Comparison of ENCODE assay signal across 8 mouse cellular contexts in genomic region chr7:45719180-45719579, GRCm38 (mm10). TPM values are rescaled to one million over a fixed set of nuclear protein-coding genes. Genes with fewer than 3 reads are reported as not detected.
A peak's percentile ranks its signal among the peaks of the same experiment; 100 is the strongest.
DNase-seq lines count a peak whose midpoint lies in the region; ATAC-seq and TF ChIP-seq lines count a peak whose summit lies in the region.

No protein-coding gene starts in this region.

- H3K36me3 ChIP-seq in heart, embryonic 10.5 days, result peaks cover 54% of the 10 kb centered on the region
- H3K36me3 ChIP-seq in MEL (ENCODE audit: control insufficient read depth in 1 of 2, insufficient read depth in 2 of 2, low read length in 2 of 2), result peaks cover 2% of the 10 kb centered on the region in 2 experiments; a peak in 3 of 4 replicates
- H3K36me3 ChIP-seq in heart, postnatal 0 days (replicated peaks; ENCODE audit: control insufficient read depth, insufficient read depth, low read length), result peaks cover 36% of the 10 kb centered on the region
- H3K36me3 ChIP-seq in macrophage (ENCODE audit: inconsistent target), result peaks cover 9% of the 10 kb centered on the region; the same call in 1 of the 2 replicates

- no peak for TF ChIP-seq CTCF in MEL (IDR thresholded peaks at IDR 0.05 in 2 of 3, conservative IDR thresholded peaks at IDR 0.05 in 1 of 3; ENCODE audit: control insufficient read depth in 1 of 3, insufficient read depth in 1 of 3, low read depth in 2 of 3, low read length in 3 of 3, poor library complexity in 1 of 3, severe bottlenecking in 1 of 3)
- TF ChIP-seq CTCF in heart, postnatal 0 days (IDR thresholded peaks at IDR 0.05; ENCODE audit: low read depth), result no peak

- TF ChIP-seq RAD21 in MEL (IDR thresholded peaks at IDR 0.05; ENCODE audit: low read depth, low read length), result no peak

- peaks cover 63% of the 10 kb centered on the region for H3K4me1 ChIP-seq in heart, embryonic 10.5 days
- H3K4me1 ChIP-seq in MEL (ENCODE audit: control insufficient read depth in 1 of 2, insufficient read depth in 2 of 2, low read length in 2 of 2), result peaks cover 0 to 5% of the 10 kb centered on the region in 2 experiments; a peak in 1 of 4 replicates
- H3K4me1 ChIP-seq in heart, postnatal 0 days (ENCODE audit: control insufficient read depth, insufficient read depth), result peaks cover 31% of the 10 kb centered on the region

- H3K79me2 ChIP-seq in MEL (ENCODE audit: control insufficient read depth, insufficient read depth, low read length, poor library complexity) (peaks cover 48% of the 10 kb centered on the region), macrophage (ENCODE audit: inconsistent target) (peaks cover 44% of the 10 kb centered on the region)

- H3K9ac ChIP-seq in MEL (ENCODE audit: control insufficient read depth, low read depth, low read length, poor library complexity, severe bottlenecking), result peak overlapping the region; percentile 87
- peak overlapping the region; percentile 90 for H3K9ac ChIP-seq in heart, postnatal 0 days (replicated peaks; ENCODE audit: low read depth, low read length)

- peak overlapping the region; percentile 99 for H3K4me3 ChIP-seq in heart, embryonic 10.5 days
- H3K4me3 ChIP-seq in MEL (ENCODE audit: control insufficient read depth in 1 of 2, insufficient read depth in 1 of 2, low read depth in 2 of 2, low read length in 2 of 2) (peak overlapping the region; percentile 69 to 73), macrophage (ENCODE audit: inconsistent target) (peak overlapping the region; percentile 81; the same call in 1 of the 2 replicates)
- peak overlapping the region; percentile 82 for H3K4me3 ChIP-seq in heart, postnatal 0 days (ENCODE audit: low read depth, low read length)

- ATAC-seq in heart, postnatal 0 days (ENCODE audit: insufficient read depth, low read depth), result no peak

- TF ChIP-seq EP300 in MEL (IDR thresholded peaks at IDR 0.05; ENCODE audit: low read depth in 1 of 2, low read length in 2 of 2), result no peak
- TF ChIP-seq EP300 in heart, postnatal 0 days (IDR thresholded peaks at IDR 0.05; ENCODE audit: low read depth), result no peak

- no peak for DNase-seq in heart, embryonic 10.5 days (ENCODE audit: low spot score)
- DNase-seq in heart, adult 9 months (ENCODE audit: low spot score in 2 of 2), result no peak
- DNase-seq in MEL (ENCODE audit: low read depth, low spot score), result peak; percentile 35
- DNase-seq in heart, postnatal 0 days (ENCODE audit: low spot score), result no peak
- DNase-seq in frontal cortex, adult 2 months (ENCODE audit: extremely low spot score in 1 of 2, low spot score in 1 of 2), result no peak
- DNase-seq in frontal cortex, postnatal 25 days (ENCODE audit: low spot score in 2 of 2), result no peak
- DNase-seq in kidney, postnatal 25 days, result no peak

- no peaks in the 10 kb centered on the region for H3K27me3 ChIP-seq in heart, embryonic 10.5 days (ENCODE audit: insufficient read depth, poor library complexity, severe bottlenecking)
- no peaks in the 10 kb centered on the region for H3K27me3 ChIP-seq in MEL (ENCODE audit: control insufficient read depth in 1 of 2, insufficient read depth in 2 of 2, low read length in 2 of 2)
- no peaks in the 10 kb centered on the region for H3K27me3 ChIP-seq in heart, postnatal 0 days (ENCODE audit: control insufficient read depth, insufficient read depth, low read length)

- peak overlapping the region; percentile 98 for H3K27ac ChIP-seq in heart, embryonic 10.5 days
- H3K27ac ChIP-seq in MEL (ENCODE audit: control insufficient read depth, low read depth, low read length) (peak overlapping the region; percentile 59), macrophage (no peak overlapping the region)
- H3K27ac ChIP-seq in heart, postnatal 0 days (ENCODE audit: low read depth), result peak overlapping the region; percentile 90; the same call in 1 of the 2 replicates

- H3K4me2 ChIP-seq in heart, postnatal 0 days (ENCODE audit: low read depth, low read length), result peak overlapping the region; percentile 68

- TF ChIP-seq POLR2A in MEL (IDR thresholded peaks at IDR 0.05; ENCODE audit: control insufficient read depth in 1 of 2, insufficient read depth in 1 of 2, low read depth in 1 of 2, low read length in 2 of 2, poor library complexity in 1 of 2), result 0 out of 4 replicates have a peak, but pooled peaks of 1 of the 2 experiments have one; percentile 6

- WGBS in heart, embryonic 10.5 days, result 87% methylated on average over 10 of the region's 10 CpGs
- 82% methylated on average over 10 of the region's 10 CpGs for WGBS in heart, postnatal 0 days
- WGBS in macrophage (ENCODE audit: missing documents), result 91% methylated on average over 10 of the region's 10 CpGs

- no peaks in the 10 kb centered on the region for H3K9me3 ChIP-seq in heart, embryonic 10.5 days
- H3K9me3 ChIP-seq in MEL (replicated peaks; ENCODE audit: insufficient read depth, low read length), result no peaks in the 10 kb centered on the region
- no peaks in the 10 kb centered on the region for H3K9me3 ChIP-seq in heart, postnatal 0 days (replicated peaks; ENCODE audit: control insufficient read depth, low read length)

RNA-seq across cellular contexts. Expression of gene Sphk2, which starts 1.4 kb away (rescaled TPM):
- 24.7 and 29.3 TPM in 2 replicates for polyA plus RNA-seq in heart, embryonic 10.5 days (2016; fragmentation: Nextera tagmentation; extraction: Ambion mirVana)
- 18.3 and 21.0 TPM in 2 replicates for total RNA-seq in MEL (2012; rRNA removed)
- polyA plus RNA-seq in MEL (2012; ENCODE audit: insufficient read depth in 1 of 2, insufficient read length in 2 of 2, low read depth in 1 of 2, low replicate concordance in 2 of 2, missing spikeins in 1 of 2), result 10 to 100 TPM in 1 of 2 experiments, not detected in 1; 40.2 TPM
- 19.5 and 23.3 TPM in 2 replicates for total RNA-seq in heart, postnatal 0 days (2014; rRNA removed; ENCODE audit: low replicate concordance)
- 11.1 and 11.4 TPM in 2 replicates for polyA plus RNA-seq in heart, postnatal 0 days (2015; fragmentation: Nextera tagmentation; extraction: Ambion mirVana)
- 10 to 100 TPM; 15.7 to 99.3 (median 64.0) TPM for total RNA-seq in macrophage (2018; cell fraction: chromatin; rRNA removed)
- 100 to 1,000 TPM in 2 of 26 experiments, 10 to 100 TPM in 24; 25.4 to 107 (median 74.2) TPM for total RNA-seq in macrophage (2018; cell fraction: cytosol; rRNA removed)
- 100 to 1,000 TPM in 6 of 26 experiments, 10 to 100 TPM in 20; 24.7 to 132 (median 74.8) TPM for total RNA-seq in macrophage (2018; cell fraction: nucleus; rRNA removed)
- 47.1 to 55.5 TPM (median 51.5 TPM) in 3 replicates for polyA plus RNA-seq in macrophage (2018)
- polyA plus RNA-seq in frontal cortex, adult 2 months (2012; rRNA removed), result 22.4 and 23.3 TPM in 2 replicates

RNA-seq across cellular contexts. Expression of gene Fam83e, which starts 1.8 kb away (rescaled TPM):
- polyA plus RNA-seq in heart, embryonic 10.5 days (2016; fragmentation: Nextera tagmentation; extraction: Ambion mirVana), result 0.76 and 1.2 TPM in 2 replicates
- 0.95 and 1.0 TPM in 2 replicates for total RNA-seq in MEL (2012; rRNA removed)
- polyA plus RNA-seq in MEL (2012; ENCODE audit: insufficient read depth in 1 of 2, insufficient read length in 2 of 2, low read depth in 1 of 2, low replicate concordance in 2 of 2, missing spikeins in 1 of 2), result under 1 TPM in 1 of 2 experiments, not detected in 1; 0.43 TPM
- total RNA-seq in heart, postnatal 0 days (2014; rRNA removed; ENCODE audit: low replicate concordance), result not detected in 2 replicates
- 0.07 and 0.26 TPM in 2 replicates for polyA plus RNA-seq in heart, postnatal 0 days (2015; fragmentation: Nextera tagmentation; extraction: Ambion mirVana)
- total RNA-seq in macrophage (2018; cell fraction: chromatin; rRNA removed), result 1 to 10 TPM in 10 of 26 experiments, under 1 TPM in 16; 0.31 to 2.5 (median 0.86) TPM
- total RNA-seq in macrophage (2018; cell fraction: cytosol; rRNA removed), result under 1 TPM in 3 of 26 experiments, not detected in 23; 0.03 to 0.11 (median 0.06) TPM
- total RNA-seq in macrophage (2018; cell fraction: nucleus; rRNA removed), result 1 to 10 TPM in 1 of 26 experiments, under 1 TPM in 17, not detected in 8; 0.15 to 1.6 (median 0.29) TPM
- not detected in 3 replicates for polyA plus RNA-seq in macrophage (2018)
- 0.18 and 0.21 TPM in 2 replicates for polyA plus RNA-seq in frontal cortex, adult 2 months (2012; rRNA removed)

RNA-seq across cellular contexts. Expression of gene Rpl18, which starts 3.9 kb away (rescaled TPM):
- polyA plus RNA-seq in heart, embryonic 10.5 days (2016; fragmentation: Nextera tagmentation; extraction: Ambion mirVana), result 860 and 1,046 TPM in 2 replicates
- total RNA-seq in MEL (2012; rRNA removed), result 3,210 and 3,724 TPM in 2 replicates
- 1,000 to 10,000 TPM in 1 of 2 experiments, not detected in 1; 3,544 TPM for polyA plus RNA-seq in MEL (2012; ENCODE audit: insufficient read depth in 1 of 2, insufficient read length in 2 of 2, low read depth in 1 of 2, low replicate concordance in 2 of 2, missing spikeins in 1 of 2)
- 1,259 and 1,310 TPM in 2 replicates for total RNA-seq in heart, postnatal 0 days (2014; rRNA removed; ENCODE audit: low replicate concordance)
- polyA plus RNA-seq in heart, postnatal 0 days (2015; fragmentation: Nextera tagmentation; extraction: Ambion mirVana), result 479 and 486 TPM in 2 replicates
- total RNA-seq in macrophage (2018; cell fraction: chromatin; rRNA removed), result 100 to 1,000 TPM in 1 of 26 experiments, 10 to 100 TPM in 25; 14.5 to 193 (median 57.8) TPM
- 100 to 1,000 TPM; 451 to 985 (median 613) TPM for total RNA-seq in macrophage (2018; cell fraction: cytosol; rRNA removed)
- 100 to 1,000 TPM in 23 of 26 experiments, 10 to 100 TPM in 3; 87.1 to 264 (median 134) TPM for total RNA-seq in macrophage (2018; cell fraction: nucleus; rRNA removed)
- polyA plus RNA-seq in macrophage (2018), result 290 to 1,003 TPM (median 791 TPM) in 3 replicates
- 280 and 304 TPM in 2 replicates for polyA plus RNA-seq in frontal cortex, adult 2 months (2012; rRNA removed)

RNA-seq across cellular contexts. Expression of gene Spaca4, which starts 6.4 kb away (rescaled TPM):
- polyA plus RNA-seq in heart, embryonic 10.5 days (2016; fragmentation: Nextera tagmentation; extraction: Ambion mirVana), result not detected in 2 replicates
- not detected in 2 replicates for total RNA-seq in MEL (2012; rRNA removed)
- polyA plus RNA-seq in MEL (2012; ENCODE audit: insufficient read depth in 1 of 2, insufficient read length in 2 of 2, low read depth in 1 of 2, low replicate concordance in 2 of 2, missing spikeins in 1 of 2) (under 1 TPM in 1 of 2 experiments, not detected in 1; 0.38 TPM), macrophage (2018) (not detected in 3 replicates)
- not detected in 2 replicates for total RNA-seq in heart, postnatal 0 days (2014; rRNA removed; ENCODE audit: low replicate concordance)
- not detected in 2 replicates for polyA plus RNA-seq in heart, postnatal 0 days (2015; fragmentation: Nextera tagmentation; extraction: Ambion mirVana)
- not detected for total RNA-seq in macrophage (2018; cell fraction: chromatin; rRNA removed)
- total RNA-seq in macrophage (2018; cell fraction: cytosol; rRNA removed), result not detected
- not detected for total RNA-seq in macrophage (2018; cell fraction: nucleus; rRNA removed)
- not detected in 2 replicates for polyA plus RNA-seq in frontal cortex, adult 2 months (2012; rRNA removed)

RNA-seq across cellular contexts. Expression of gene Dbp, which starts 14.3 kb away (rescaled TPM):
- 2.7 and 3.2 TPM in 2 replicates for polyA plus RNA-seq in heart, embryonic 10.5 days (2016; fragmentation: Nextera tagmentation; extraction: Ambion mirVana)
- total RNA-seq in MEL (2012; rRNA removed), result 21.1 and 24.4 TPM in 2 replicates
- polyA plus RNA-seq in MEL (2012; ENCODE audit: insufficient read depth in 1 of 2, insufficient read length in 2 of 2, low read depth in 1 of 2, low replicate concordance in 2 of 2, missing spikeins in 1 of 2) (10 to 100 TPM in 1 of 2 experiments, not detected in 1; 22.5 TPM), macrophage (2018) (11.3 to 58.2 TPM (median 52.9 TPM) in 3 replicates)
- 29.3 and 37.4 TPM in 2 replicates for total RNA-seq in heart, postnatal 0 days (2014; rRNA removed; ENCODE audit: low replicate concordance)
- 21.9 and 24.9 TPM in 2 replicates for polyA plus RNA-seq in heart, postnatal 0 days (2015; fragmentation: Nextera tagmentation; extraction: Ambion mirVana)
- total RNA-seq in macrophage (2018; cell fraction: chromatin; rRNA removed), result 100 to 1,000 TPM in 1 of 26 experiments, 10 to 100 TPM in 14, 1 to 10 TPM in 11; 1.4 to 103 (median 15.7) TPM
- 10 to 100 TPM; 20.2 to 85.8 (median 49.5) TPM for total RNA-seq in macrophage (2018; cell fraction: cytosol; rRNA removed)
- 10 to 100 TPM in 21 of 26 experiments, 1 to 10 TPM in 5; 5.0 to 96.3 (median 19.0) TPM for total RNA-seq in macrophage (2018; cell fraction: nucleus; rRNA removed)
- polyA plus RNA-seq in frontal cortex, adult 2 months (2012; rRNA removed), result 208 and 221 TPM in 2 replicates
